Mouse (Mus musculus) urinary bladder, postnatal 14 days (tissue): ENCODE results near the gene Manbal.

Experiments used
- DNase-seq: peaks from one replicate; pipeline ENCODE4 v3.0.0; 2021; ENCODE audit warnings: low spot score

Manbal gene

DNA sequence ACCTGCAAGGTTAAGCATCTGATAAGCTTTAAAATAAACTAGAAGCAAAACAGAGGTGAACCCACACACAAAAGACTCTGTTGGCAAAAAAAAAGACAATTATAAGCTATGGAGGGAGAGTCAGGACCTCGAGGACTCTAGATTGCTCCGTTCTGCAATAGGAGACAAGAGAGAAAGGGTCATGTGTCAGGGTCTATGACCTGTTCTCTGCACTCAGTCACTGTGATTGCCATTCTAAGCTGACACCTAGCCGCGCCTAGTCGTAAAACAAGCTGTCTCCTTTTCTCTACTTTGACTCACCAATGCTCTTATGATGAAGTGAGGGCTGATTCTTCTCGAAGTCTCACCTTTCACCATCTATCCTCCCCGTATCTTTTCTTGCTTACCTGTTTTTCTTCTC lies 45.1 kb downstream of the Manbal start:
- DNase-seq: no peak

GRCm38 (mm10) chr2:157417229-157417628 lies 49.8 kb downstream of the Manbal start:
- no peak for DNase-seq

DNA sequence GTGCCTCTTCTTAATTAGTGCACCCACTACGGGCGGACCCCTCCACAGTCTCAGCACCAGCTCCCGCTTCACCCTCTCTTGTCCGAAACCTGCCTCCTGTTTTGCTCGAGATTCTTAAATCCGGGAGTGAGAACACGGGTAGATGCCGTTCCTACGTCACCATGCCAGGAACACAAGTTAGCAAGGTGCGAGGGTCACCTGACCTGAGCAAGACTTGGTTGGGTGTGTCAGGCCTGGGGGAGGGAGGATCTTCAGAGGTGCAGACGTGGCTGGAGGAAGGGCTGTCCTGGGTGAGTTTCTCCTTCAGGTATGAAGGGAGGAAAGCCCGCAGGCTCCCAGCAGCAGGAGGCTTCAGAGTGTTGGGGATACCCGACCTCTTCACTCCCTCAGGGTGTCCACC lies 50.8 kb downstream of the Manbal start, which contains the start of gene Src:
Src (plus strand) TSS at position 239 of the 400 bp plus-strand sequence.
- no peak for DNase-seq

- no peak for DNase-seq
Observed at GRCm38 (mm10) chr2:157418609-157419071, 51.2 kb downstream of the Manbal start.

DNA sequence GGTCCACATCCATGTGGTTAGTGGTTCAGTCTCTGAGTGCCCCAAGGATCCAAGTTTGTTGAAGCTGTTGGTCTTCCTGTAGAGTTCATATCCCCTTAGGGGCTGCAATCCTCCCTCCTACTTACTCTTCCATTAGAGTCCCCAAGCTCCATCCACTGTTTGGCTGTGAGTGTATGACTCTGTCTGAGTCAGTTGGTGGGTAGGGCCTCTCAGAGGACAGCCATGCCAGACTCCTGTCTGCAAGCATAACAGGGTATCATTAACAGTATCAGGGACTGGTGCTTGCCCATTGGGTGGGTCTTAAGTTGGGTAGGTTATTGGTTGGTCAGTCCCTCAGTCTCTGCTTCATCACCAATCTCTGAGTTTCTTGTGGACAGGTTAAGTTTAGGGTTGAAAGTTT lies 52.1 kb downstream of the Manbal start:
- DNase-seq: no peak

- DNase-seq: no peak
Observed at GRCm38 (mm10) chr2:157420404-157420803, 53.0 kb downstream of the Manbal start.

GRCm38 (mm10) chr2:157422062-157422655 lies 54.8 kb downstream of the Manbal start:
- no peak for DNase-seq

- DNase-seq: peak; percentile 80
Observed at GRCm38 (mm10) chr2:157422854-157423705, 55.7 kb downstream of the Manbal start.

DNA sequence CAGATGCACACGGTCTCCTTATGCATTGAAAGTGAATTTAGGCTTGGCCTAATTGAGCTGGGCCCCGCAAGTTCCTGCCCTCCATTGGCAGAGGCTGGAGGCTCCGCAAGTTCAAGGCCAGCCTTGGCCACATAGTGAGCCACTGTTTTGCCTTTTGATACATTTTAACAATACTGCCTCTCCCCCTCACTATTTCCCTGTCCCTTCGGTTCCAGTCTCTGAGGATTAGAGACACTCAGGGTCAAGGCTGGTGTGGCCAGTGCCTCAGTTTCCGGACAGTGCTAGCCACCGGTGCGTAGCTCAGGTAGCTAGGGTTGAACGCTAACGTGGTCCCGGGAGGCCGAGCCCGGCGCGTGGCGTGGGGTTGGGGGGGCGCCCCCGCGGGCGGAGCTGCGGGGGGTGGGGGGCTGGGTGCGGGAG lies 56.3 kb downstream of the Manbal start:
- no peak for DNase-seq

- DNase-seq: peak; percentile 69
Observed at GRCm38 (mm10) chr2:157424126-157424903, 56.9 kb downstream of the Manbal start.

DNA sequence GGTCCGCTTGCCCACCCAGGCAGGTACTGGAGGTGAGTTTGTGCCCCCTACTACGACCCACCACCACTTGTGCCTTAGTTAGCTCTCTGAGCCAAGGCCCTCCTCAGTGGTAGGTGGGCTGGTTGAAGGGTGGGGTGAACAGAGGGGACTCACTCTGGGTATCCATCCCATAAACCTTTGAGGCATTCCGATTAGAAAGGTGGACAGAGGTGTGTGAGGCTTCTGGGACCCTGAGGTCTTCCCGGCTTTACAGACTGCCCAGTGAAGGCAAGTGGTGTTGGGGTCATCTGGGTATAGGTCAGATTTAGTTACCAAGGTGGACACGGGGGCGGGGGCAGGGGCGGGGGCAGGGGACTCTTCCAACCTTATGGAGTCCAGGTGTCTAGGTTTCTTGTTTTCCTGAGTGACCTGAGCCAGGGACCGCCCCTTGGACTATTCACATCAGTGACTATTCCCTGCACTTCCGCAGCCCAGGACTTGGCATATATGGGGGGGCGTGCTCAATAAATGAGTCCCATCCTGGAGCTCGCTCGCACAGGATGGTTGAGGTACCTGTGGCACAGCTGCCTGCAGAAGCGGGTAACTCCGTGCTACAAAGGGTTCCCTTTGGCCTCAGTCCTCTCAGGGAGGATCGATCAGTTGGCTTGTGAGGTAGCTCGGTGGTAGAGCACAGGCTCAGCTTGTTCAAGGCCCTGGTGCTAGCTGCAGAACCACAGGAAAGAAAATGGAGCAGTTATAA lies 57.7 kb downstream of the Manbal start:
- DNase-seq: no peak

DNA sequence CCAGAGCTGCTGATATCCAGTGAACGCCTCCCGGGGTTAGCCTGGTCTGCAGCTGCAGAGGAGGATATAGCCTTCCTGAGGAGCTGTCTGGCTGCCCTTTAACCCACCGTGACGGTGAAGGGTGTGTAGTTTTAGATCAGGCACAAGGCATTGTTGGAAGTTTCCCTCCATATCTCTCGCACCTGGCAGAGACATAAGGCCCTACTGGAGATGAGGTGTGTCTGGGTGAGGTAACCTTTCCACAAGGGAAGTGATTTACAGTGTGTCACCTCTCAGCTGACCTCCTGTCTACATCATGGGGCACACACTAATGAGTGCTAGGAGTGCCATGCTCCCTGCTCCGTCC lies 58.2 kb downstream of the Manbal start:
- no peak for DNase-seq

- DNase-seq: peak; percentile 67
Observed at GRCm38 (mm10) chr2:157426171-157426570, 58.8 kb downstream of the Manbal start.

GRCm38 (mm10) chr2:157427164-157427563 lies 59.8 kb downstream of the Manbal start:
- DNase-seq: no peak

GRCm38 (mm10) chr2:157428351-157429139 lies 61.2 kb downstream of the Manbal start:
- no peak for DNase-seq

DNA sequence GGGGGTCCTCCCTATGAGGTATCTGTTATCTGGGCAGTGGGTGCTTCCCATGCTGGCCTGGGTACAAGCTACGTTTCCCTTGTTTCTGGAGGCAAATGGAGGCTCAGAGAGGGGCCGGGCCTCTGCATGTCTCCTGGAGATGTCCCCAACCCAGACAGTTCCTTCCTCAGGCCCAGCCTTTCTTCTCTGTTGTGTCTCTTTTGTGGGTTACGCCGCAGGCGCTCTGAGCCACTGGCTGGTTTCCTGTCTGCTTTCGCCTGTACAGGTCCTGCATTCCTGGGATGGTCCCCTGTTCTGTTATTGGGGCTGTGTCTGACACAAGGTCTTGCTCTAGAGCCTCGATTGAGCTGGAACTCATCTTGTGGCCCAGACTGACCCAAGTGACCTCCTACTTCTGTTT lies 62.3 kb downstream of the Manbal start:
- DNase-seq: no peak

DNA sequence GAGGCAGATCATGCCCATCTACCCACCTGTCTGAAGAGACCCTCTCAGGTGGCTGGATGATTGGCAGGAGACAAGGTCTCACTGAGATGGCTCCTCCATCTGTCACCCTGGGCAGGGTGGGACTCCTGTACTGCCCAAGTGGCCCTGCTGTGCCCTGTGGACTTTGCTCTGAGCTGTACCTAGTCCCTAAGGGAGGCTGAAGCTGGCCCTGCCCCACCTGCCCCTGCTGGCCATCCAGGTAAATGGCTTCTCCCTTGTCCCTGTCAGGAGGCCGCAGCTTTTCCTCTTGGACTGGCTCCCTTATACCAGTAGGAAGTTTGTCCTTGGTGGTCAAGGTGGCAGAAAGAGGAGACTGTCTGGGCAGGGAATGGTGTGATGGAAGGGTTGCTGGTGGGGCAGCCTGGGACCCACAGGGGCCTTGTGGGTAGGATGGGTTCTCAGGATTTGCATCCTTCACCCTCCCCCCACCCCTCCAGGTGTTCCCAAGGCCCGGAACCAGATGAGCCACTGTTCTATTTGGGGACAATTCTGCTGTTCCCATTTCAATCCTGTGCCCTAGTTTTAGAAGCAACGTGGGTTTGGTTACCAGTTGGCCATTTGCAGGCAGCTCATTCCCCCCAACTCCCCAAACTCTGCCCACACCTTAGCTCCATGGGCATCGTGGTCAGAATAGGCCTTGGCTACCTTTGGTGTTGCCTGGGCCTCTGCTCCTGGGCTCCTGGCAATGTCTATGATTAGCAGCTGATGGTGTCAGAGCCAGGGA lies 63.5 kb downstream of the Manbal start:
- no peak for DNase-seq

DNA sequence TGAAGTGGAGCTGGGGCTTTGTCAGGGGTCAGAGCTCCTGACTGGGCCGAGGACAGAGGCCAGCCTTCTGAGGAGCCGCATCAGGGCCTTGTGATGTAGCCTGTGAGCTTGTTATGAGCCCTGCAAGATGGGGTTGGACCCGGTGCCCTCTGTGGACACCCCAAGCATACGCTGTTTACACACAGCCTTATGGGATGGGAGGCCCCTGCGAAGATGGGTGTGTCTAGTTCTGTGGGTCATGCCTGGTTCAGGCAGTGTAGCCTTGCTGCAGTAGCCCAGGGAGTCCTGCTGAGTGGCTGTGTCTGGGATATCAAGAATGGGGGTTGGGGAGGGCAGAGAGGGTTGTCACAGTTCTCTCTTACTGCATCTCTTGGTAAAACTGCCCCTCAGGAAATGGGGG lies 64.5 kb downstream of the Manbal start:
- DNase-seq: no peak

- DNase-seq: no peak
Observed at GRCm38 (mm10) chr2:157432476-157432875, 65.1 kb downstream of the Manbal start.

DNA sequence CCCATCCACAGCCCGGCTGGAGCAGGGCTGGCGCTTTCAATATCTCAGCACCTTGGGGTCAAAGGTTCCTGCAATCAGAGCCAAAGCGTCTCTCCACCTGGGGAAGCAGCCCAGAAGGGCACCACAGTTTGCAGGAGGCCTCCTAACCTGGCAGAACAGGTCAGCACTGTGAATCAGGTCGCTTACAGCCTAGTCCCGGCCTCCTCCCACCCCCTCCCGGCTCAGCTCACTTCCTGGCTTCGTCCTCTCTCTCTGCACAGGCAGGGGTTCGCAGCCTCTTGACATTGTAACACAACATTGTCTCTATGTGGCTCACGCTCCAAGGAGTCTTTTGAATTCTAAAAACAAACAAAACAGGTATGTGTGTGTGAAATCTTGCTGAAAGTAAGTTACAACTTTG lies 66.6 kb downstream of the Manbal start:
- peak; percentile 58 for DNase-seq
